Comparison of ENCODE assay signal across 18 mouse cellular contexts in genomic region chr16:85507264-85507663, GRCm38 (mm10). TPM values are rescaled to one million over a fixed set of nuclear protein-coding genes. Genes with fewer than 3 reads are reported as not detected.
"Had no signal": no experiment of that assay in that cellular context is flagged by ENCODE, and none has a peak within 500 bp of the region (broad histone marks: within the 10 kb centered on the region; RNA-seq: fewer than 3 reads in every experiment).

No protein-coding gene starts in this region.

- ATAC-seq: liver, embryonic 12.5 days; liver, postnatal 0 days; lung, postnatal 0 days; midbrain, embryonic 13.5 days; midbrain, embryonic 15.5 days had no signal

- DNase-seq: left cerebral cortex, postnatal 4 days; liver; liver, embryonic 13.5 days; liver, postnatal 0 days; lung, adult 18-20 months; lung, adult 2 months; lung, embryonic 14.5 days; lung, postnatal 10 days; lung, postnatal 14 days; lung, postnatal 4 days; midbrain, embryonic 14.5 days had no signal

RNA-seq across cellular contexts. Expression of gene Cyyr1, which starts 45.9 kb away (rescaled TPM):
- total RNA-seq: megakaryocyte, adult 5-6 weeks; monocyte, adult 5-6 weeks had no signal
- polyA plus RNA-seq: macrophage had no signal
